Mouse (Mus musculus) adrenal gland (tissue): ENCODE measurements around the gene Gnb1l.

Source experiments
- intact Hi-C: fragments of 180-260 bp; cut with DNase I; formaldehyde crosslinking; loops from one replicate; pipeline ENCODE4 v1.15.1; 2025
- long read RNA-seq, 2 experiments: library from polyadenylated mRNA; unstranded; transcript quantifications; one replicate each; pipeline ENCODE4 v2.0.0; 2020; ENCODE audit warnings: borderline replicate concordance in 1 of 2; ENCODE audit not compliant: insufficient replicate concordance in 1 of 2

Gnb1l gene
- long read RNA-seq, experiment 1, transcript Gnb1l-202 (8 exons, 3,549 nt) = major isoform, 5 of 16 reads
- long read RNA-seq, experiment 1, partial matches to known transcripts = 0 of 16 reads
- long read RNA-seq, experiment 1, other reads (novel, unspliced or antisense) = 10 of 16 reads
- long read RNA-seq, experiment 2, partial matches to known transcripts = 0 of 7 reads
- long read RNA-seq, experiment 2, other reads (novel, unspliced or antisense) = 4 of 7 reads

DNA sequence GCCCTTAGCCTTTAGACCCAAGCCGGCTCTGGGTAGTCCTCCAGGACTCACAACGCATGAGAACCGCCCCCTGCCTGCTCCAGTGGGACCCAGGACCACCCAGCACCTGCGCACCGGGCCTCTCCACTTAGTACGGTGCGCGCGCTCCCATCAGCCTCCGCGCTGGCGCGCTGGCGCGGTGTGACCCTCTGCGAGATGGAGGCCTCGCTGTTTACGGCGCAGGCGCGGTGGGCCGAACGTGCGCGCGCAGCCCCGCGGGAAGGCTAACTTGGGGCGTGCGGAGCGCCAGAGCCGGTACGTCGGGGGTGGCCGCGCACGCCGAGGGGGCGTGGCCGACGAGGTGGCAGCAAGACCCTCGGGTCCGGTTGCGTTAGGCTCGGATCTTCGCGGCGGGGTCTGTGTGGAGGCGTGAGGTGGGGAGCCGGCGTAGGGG, at the start of gene Gnb1l, which contains the start of gene Rtl10:
Gene Gnb1l, plus strand, starts transcription at position 156 of the 433 bp plus-strand sequence.
Gene Rtl10, plus strand, starts transcription at position 344 of the 433 bp plus-strand sequence.
- intact Hi-C loops = loop anchor here (5.0 kb wide), 1 partner anchor 56 kb away; no protein-coding TSS in a partner anchor

DNA sequence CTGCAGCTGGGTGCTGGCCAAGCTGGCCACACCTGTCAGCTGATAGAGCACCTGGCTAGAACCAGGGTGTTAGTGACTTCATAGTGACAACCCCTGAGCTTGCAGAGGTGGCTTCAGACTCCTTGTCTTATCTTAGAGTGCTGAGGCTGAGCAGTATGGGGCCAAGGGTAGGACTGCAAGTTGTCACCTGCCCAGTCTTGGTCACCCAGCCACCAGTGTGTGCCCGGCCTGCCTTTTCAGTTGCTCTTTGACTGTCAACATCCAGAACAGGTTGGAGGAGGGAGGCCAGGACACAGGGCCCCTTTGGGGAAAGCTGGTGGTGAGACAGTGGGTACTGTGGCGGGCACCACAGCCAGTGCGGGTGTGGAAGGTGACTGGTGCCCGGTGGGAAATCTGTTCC, 49.5 kb upstream of the Gnb1l start:
- intact Hi-C loops = no loop called here

DNA sequence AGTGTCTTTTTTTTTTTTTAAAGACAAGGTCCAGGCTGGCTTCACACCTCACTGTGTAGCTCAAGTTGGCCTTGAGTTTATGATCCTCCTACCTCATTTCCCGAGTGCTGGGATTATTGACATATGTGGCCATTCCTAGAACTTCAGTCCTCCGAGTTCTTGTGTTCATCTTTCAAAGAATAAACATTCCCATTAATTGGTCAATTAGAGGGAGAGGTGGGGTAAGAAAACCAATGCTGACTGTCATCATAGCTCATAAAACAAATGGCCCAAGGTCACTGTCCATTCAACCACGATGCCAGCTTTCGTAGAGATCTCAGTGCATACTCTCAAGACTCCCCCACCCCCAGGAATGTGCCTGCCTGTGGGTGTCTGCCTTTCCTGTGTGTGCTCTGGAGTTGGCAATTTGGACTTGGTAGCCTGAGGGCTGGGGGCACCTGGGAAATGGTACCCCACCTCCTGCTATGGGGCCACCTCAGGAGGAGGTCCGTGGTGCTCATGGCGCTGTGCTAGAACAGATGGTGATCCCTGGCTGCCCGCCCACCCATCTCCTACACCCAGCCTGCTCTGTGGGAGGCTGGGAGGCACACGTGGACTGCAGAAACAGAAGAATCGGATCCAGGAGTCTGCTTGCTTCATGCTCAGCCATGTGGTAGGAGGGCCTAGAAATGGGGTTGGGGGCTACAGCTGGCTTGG, 46.9 kb upstream of the Gnb1l start:
- intact Hi-C loops = no loop called here

DNA sequence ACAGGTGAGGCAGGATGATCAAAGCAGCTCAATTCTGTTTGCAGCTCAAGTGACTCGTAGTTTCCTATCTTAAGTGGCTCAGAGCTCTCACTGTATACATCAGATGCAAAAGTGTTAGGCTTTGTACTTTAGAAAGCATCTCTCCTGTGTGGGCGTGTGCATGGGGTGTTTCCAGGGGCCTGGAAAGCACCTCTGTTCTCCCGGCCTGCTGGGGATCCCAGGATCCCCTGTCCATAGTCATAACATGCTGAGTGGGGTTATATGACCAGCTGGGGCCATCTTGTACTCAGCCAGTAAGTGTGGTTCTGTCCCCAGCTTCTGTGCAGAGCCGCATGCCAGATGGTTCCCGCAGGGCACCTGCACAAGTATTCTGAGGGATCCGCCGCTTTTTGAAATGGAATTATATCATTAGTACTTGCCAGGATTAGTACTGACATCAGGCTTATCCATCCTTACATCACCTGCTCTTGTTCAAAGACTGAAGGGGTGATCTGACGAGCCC, 46.1 kb upstream of the Gnb1l start:
- intact Hi-C loops = no loop called here

DNA sequence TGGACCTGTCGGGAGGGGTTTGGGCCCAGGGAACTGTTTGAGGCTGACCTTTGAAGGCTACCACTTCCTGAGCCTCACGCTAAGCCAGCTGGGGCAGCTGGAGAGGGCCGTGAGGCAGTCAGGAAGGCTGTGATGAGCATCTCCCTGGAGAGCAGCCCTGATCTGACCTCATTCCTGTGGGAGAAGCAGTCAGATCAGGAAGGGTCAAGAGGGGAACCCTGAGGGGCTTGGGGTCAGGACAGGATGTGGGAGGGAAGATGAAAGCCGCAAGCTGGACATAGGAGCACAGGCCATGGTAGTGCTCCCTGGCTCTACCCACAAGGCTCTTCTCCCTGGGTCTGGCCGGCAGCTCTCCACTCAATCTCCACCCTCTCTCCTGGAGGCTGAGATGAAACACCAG, 44.7 kb upstream of the Gnb1l start:
- intact Hi-C loops = no loop called here

DNA sequence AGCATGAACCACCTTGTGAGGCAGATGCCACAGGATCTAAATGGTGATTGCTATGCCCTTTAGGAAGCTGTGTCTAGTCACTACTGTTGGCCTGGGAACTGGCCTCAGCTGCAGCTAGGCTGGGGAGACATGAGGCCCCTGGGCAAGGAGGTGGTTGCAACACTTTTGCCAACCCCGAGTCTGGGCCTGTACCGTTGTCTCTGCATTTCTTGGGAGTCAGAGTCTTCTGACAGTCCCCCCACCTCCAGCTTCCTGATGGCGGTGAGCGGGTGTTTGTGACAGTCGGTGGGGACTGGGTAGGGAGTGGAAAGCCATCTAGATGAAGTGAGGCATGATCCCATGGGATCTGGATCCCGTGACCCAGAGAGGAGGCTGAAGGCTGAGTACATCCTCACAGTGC, 43.1 kb upstream of the Gnb1l start:
- intact Hi-C loops = no loop called here

DNA sequence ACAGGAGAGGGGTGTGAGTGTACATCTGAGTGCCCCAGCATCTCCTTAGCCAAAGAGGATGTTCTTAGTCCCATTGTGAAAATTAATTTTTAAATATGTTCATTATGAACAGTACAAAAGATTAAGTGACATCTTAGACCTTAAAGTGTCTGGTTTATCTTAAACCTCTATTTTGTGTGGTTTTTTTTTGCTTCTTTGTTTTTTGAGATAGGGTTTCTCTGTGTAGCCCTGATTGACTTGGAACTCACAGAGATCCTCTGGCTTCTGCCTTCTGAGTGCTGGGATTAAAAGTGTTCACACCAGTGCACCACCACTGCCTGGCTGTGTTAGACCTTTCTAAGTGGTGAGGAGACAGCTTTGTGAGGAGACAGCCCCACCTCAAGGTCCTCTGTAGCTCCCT, 39.9 kb upstream of the Gnb1l start:
- intact Hi-C loops = no loop called here

DNA sequence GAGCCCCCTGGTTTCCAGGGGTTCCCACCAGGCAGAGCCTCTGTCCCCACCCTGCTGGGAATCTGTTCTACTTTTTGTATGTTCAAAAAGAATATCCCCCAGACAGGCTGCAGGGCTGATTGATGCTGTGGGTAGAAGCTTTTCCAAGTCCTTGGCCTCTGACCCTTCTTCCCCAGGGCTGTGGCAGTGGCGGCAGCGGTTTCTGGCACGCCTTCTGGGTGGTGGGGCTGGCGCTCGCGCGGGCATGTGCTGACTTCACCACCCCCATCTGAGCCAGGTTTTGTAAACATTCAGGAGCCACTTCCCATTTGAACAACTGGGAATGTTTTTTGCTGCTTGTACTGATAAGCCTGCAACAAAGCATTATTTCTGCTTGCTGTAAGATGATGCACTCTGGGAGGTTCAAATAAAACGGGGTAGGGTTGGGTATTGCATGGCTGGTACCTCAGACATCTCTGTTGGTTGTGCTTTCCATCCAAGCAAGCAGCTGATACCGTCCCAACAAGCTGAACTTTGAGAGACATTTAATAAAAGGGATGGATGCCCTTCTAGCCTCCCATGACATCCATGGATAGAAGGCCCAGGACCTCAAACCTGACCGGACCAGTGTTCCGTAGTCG, 39.1 kb upstream of the Gnb1l start:
- intact Hi-C loops = no loop called here

DNA sequence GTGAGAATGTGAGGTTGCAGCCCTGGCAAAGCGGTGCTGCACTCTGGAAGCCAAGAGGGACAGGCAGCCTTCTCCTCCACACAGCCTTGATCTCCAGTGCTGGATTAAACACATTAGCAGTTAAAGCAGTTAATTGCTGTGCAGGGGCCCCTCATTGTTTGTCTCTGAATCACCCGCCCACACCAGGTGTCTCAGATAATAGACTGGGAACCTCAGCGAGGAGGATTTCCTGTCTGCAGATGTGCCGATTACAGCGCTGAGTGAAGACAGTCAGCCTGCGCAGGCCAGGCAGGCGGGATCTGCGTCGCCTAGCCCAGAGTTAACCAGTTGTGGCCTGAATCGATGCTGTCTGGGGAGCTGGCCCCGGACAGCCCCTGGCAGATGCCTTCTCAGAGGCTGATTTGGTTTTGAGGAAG, 38.5 kb upstream of the Gnb1l start:
- intact Hi-C loops = no loop called here

DNA sequence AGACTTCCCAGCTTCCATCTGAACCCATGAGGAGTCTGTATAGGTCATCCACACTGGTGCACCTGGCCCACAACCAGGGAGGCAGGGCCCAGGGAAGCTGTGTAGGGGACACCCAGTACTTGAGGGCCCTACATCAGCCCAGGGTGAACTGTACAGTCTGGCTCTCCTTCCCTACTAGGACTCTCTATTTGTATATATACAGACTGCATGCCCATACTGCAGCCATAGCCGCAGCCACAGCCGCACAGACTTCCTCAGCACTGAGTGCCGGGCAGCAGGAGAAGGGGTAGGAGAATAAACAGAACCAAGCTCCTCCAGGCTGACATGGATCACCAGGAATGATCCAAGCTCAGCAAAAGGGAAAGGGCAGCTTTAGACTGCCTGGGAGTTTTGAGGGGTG, 37.7 kb upstream of the Gnb1l start:
- intact Hi-C loops = no loop called here

DNA sequence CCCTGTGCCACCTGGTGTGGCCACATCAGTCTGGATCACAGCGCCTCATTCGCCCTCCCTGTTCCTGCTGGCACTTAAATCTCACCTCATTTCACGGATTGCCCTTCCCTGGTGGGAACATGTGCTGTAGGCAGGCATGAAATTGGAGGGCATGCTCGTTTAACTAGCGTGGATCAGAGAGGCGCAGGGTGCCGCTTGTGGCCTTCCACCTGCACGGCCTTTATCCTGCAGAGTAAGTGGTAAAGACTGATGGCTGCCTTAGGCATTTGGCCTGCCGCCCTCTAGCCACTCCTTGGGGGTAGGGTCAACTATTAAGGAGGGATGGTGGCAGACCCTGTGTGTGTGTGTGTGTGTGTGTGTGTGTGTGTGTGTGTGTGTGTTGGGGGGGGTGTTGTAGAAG, 36.5 kb upstream of the Gnb1l start:
- intact Hi-C loops = no loop called here

DNA sequence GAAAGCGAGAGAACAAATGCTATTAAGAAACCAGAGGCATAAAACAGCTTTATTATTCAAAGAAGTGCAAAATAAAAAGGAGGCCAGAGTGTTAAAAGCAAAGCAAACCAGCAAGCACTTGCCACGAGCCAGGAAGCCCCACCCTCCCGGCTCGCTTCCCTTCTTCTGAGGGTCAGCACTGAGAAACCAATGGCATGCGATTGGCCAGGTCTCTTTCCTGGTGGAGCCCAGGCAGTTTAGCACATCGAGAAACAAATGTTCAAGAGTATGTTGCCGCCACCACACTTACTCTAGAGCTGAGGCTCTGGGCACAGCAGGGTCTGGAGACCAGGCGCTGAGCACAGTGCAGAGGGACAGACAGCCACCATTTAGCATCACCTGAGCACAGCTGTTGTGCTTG, 35.9 kb upstream of the Gnb1l start:
- intact Hi-C loops = no loop called here

DNA sequence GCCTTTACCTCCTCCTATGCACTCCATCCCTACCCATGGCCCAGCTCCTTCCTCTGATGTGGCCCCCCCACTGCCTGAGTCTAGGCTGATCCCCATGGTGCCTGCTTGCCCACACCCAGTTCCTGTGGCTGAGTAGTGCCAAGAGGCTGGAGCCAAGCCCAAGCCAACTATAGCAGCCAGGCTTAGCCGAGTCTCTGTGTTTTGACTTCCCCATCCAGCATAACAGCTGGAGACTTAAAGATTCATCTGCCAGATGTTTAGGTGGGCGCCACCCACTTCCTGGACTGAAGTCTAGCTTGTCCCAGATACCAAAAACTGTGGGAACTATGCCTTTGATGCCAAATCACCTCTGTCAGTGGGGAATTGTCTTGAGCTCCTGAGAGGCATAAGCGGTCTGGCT, 34.2 kb upstream of the Gnb1l start:
- intact Hi-C loops = no loop called here

DNA sequence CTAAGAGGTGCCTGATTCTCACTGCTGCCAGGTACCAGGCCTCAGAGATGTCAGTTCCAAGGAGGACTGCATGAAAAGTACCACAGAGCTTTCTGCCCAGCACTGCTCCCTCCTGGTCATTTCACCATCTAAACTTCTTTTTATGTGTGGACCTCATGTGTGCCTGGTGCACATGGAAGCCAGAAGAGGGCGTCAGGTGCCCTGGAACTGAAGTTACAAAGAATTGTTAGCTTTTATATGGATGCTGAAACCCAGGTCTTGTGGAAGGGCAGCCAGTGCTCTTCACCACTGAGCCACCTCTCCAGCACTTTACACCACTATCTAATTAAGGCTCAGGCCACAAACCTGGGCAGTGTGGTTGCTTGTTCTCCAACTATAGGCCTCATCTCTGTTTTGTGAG, 27.7 kb upstream of the Gnb1l start:
- intact Hi-C loops = no loop called here

DNA sequence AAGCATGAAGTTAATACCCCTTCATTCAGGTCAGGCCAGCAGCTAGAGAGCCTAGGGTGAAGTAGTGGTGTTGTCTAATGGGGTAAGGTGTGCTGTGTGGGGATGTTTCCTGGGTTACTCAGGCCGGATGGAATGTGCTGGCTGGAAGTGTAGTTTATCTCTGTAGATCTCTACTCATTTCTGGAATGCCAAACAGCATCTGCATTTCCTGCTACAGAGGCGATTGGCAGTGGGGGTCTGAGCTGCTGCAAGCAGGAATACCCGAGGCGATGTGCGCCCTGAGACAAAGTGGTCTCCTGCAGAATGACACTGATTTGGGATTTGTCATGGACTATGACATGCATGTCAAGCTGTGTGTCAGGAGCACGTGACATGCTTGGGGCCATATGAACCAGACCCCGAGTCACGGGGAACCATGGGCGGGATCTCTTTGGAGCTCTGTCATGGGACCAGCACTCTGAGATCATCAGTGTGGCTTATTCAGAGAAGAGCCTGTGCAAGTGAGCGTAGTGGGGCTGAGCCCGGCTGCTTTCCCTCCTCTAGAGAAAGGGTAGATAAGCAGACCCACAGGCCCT, 27.0 kb upstream of the Gnb1l start:
- intact Hi-C loops = no loop called here

DNA sequence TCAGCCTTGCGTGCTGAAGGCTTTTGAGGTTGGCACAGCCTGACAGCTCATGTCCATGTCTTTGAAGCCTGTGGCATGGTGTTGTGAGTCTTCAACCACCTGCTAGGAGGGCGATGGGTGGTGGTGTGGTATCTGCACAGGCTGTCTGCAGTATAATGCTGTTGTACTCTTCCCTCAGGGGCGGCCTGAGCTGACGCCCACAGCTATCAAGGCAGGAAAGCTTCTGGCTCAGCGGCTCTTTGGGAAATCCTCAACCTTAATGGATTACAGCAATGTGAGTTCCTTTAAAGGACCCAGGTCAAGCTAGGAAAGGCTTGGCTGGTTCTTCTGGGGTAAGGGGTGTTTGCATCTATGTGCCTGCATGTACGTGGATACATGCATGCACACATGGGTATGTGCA, 26.5 kb upstream of the Gnb1l start:
- intact Hi-C loops = no loop called here

DNA sequence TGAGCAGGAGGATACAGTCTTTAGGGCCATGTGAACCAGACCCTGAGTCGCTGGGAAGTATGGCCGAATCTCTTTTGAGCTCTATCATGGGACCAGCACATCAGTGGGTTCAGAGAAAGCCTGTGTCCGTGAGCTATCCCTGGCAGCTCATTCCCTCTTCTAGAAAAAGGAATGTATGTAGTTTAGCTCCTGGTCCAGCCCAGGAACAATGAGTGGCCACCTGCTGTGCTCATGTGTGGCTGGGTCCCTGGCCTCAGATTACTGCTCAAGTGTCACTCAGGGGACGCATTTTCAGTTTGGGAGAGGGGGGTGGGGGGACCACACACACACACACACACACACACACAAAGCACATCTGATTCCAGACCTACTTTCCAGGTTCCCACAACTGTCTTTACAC, 26.1 kb upstream of the Gnb1l start:
- intact Hi-C loops = no loop called here

DNA sequence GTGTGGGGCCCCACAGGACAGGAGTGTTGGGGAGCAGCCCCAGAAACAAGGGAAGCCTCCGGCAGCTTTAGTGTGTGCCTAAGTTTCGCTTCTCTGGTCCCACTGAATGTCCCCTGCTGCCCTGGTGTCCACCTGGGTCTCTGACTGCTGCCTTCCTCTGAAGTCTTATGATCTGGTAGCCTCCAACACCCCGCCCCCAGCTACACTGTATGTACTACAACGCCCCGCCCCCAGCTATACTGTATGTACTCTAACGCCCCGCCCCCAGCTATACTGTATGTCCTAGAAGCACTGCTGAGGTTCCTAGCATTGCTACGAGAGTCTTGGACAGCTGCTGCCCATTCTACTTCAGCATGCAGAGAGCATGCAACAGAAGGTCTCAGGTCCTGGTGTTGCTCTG, 25.5 kb upstream of the Gnb1l start:
- intact Hi-C loops = no loop called here

DNA sequence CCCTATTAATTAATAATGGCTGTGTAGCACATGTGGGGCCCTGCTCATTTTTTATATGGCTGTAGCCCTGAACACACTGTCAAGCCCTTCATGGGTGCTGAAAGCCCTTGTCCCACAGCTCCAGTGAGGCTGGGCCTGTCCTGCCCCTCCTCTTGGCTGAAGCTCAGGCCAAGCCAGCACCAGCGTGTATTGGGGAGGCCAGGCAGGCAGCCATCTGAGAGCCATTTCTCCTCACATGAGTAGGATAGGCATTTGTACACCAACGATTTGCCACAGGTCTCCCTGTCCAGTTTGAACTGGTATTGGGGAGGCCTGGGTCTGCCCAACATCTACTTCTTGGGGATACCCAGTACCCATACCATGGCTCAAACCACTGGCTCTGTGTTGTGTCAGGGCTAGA, 24.5 kb upstream of the Gnb1l start:
- intact Hi-C loops = no loop called here

DNA sequence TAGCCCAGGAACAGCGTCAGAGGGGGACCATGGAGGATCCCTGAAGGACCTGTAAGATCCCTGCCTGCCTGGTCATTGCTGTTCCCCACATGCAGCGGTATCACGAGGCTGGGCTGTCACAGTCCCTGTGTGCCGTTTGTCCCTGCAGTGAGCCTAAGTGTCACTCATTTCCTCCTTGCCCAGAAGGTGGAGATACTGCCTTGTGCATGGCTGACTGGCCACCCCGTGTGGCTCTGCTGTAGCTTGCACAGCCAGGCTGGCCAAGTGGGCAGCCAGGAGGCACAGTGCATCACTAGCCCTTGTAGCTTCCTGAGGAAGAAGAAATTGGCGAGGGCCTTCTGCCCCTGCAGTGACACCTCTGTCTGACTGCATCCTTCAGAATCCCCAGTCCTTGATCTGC, 20.5 kb upstream of the Gnb1l start:
- intact Hi-C loops = no loop called here

DNA sequence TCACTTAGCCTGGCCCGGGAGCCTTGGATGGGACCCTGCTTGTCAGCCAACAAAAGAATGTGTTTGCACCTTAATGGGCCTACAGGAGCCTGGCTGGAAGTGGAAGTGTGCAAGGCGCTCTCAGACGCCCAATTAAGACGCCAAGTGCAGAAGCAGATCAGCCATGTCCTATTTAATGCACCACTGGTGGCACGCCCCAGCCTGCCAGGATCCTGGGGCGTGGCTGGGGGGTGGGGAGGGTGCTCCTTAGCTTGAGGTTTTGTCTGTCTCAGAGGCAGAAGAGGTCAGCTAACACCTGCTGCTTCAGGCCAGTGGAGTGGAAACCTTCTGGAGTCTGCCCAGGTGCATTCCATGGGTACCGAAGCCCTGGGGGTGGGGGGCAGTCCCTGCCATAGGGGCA, 18.8 kb upstream of the Gnb1l start:
- intact Hi-C loops = no loop called here

DNA sequence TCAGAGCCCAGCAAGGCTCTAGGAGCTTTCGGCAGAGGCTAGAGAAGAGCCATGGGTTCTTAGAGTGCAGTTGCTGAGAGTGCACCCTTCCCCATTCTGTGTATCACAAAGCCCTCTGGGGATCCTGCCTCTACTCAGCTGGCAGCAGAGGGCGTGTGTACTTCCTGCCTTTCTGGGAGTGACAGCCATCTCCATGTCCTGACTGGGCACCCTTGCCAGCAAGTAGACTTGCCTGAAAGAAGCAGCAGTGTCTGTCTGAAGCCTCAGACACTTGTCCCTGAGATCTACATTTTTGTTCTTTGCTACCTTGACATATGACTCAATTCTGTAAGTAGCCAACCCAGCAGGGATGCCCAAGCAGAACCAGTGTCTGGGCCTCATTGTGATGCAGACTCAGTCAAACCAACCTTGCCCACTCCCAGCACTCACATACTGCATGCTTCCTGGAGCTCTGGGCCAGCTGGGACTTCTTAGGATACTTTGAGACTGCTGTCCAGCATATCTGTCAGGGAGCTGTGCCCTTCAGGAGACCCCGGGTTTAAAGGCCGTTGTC, 17.5 kb upstream of the Gnb1l start:
- intact Hi-C loops = no loop called here
